Mouse (Mus musculus) megakaryocyte, embryonic 14.5 days (primary cell): ENCODE measurements at regions not wholly inside any gene's neighbourhood (a gene's known extent, or its start where the extent isn't known, plus 50 kb on each side); places are given as distances from the start of the nearest gene placed in this dataset.

ENCODE experiments used
- FLI1 ChIP-seq: IDR thresholded peaks from 2 replicates; pipeline ENCODE4 v1.6.1; 2012; ENCODE audit warnings: low read length, inconsistent platforms, mixed read lengths
- GATA1 ChIP-seq: IDR thresholded peaks from 3 replicates; pipeline ENCODE4 v1.6.1; 2012; ENCODE audit warnings: mixed read lengths, low read length, inconsistent platforms, borderline replicate concordance

GRCm38 (mm10) chr5:77986449-77987047, 578.7 kb upstream of the Igfbp7 start:
- no peak for TF ChIP-seq GATA1
- TF ChIP-seq FLI1, result no peak
